Mouse (Mus musculus) ES-E14 (cell line): Measurements from ENCODE around the gene Brd4.

Experiments used
- CHD2 ChIP-seq: IDR thresholded peaks from 2 replicates; pipeline ENCODE4 v1.6.1; 2014; ENCODE audit warnings: mild to moderate bottlenecking, low read depth, low read length, inconsistent platforms
- HCFC1 ChIP-seq: IDR thresholded peaks from 2 replicates; pipeline ENCODE4 v1.6.1; 2012; ENCODE audit warnings: low read length, inconsistent platforms, borderline replicate concordance; ENCODE audit not compliant: insufficient read depth
- MAFK ChIP-seq: IDR thresholded peaks from 2 replicates; pipeline ENCODE4 v1.6.1; 2014; ENCODE audit warnings: mild to moderate bottlenecking, low read depth, low read length, inconsistent platforms; ENCODE audit not compliant: insufficient read depth
- ZC3H11A ChIP-seq: IDR thresholded peaks from 2 replicates; pipeline ENCODE4 v1.6.1; 2012; ENCODE audit warnings: low read depth, mild to moderate bottlenecking, inconsistent platforms, low read length, borderline replicate concordance

DNA sequence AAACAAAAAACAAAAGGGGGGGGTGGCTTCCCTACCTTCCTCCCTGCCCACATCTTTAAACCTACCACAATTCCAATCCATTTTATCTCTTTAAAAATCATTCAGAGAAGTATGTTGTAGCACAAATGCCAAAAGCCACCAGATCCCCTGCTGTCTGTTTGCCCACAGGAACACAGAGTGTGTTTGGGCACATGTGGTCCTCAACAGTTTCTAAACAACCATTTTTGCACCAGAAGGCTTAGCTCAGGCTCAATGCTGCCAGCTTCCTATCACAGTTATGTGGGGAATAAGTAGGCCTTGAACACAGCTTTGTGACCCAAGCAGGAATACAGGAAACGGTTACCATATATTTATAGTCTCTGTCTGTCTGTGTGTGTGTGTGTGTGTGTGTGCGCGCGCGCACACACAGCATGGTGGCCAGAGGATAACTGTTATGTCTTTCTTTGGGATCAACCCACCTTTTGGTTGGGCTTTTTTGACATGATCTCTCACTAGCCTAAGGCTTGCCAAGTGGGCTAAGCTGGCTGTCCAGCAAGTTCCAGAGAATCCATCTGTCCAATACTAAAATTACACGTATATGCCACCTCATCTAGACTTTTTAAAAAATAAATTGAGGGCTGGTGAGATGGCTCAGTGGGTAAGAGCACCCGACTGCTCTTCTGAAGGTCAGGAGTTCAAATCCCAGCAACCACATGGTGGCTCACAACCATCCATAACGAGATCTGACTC, 21.5 kb downstream of the Brd4 start:
- TF ChIP-seq ZC3H11A (no peak), HCFC1 (no peak), MAFK (no peak), CHD2 (no peak)
